Mouse (Mus musculus): Measurements from ENCODE around the gene Ifrd2. TPM values are rescaled to one million over a fixed set of nuclear protein-coding genes. Genes with fewer than 3 reads are reported as not detected.

Ifrd2 gene
- total RNA-seq, 1 experiment: 66.6 TPM

- Histone ChIP-seq H3K4me3 (ENCODE audit: insufficient read depth in 1 of 2, low read depth in 1 of 2, low read length in 2 of 2, poor library complexity in 1 of 2, severe bottlenecking in 1 of 2) (peak overlapping the region; percentile 67 to 81), H3K9ac (ENCODE audit: insufficient read depth, low read depth, low read length, poor library complexity, severe bottlenecking) (peak overlapping the region; percentile 80), H3K4me1 (ENCODE audit: control insufficient read depth in 2 of 2, insufficient read depth in 2 of 2, low read length in 2 of 2, poor library complexity in 1 of 2) (peaks cover 0 to 25% of the 10 kb centered on the region in 2 experiments; a peak in 3 of 4 replicates), H3K27ac (ENCODE audit: insufficient read depth, low read depth, low read length, poor library complexity, severe bottlenecking) (no peak overlapping the region), H3K9me3 (ENCODE audit: control insufficient read depth, insufficient read depth, low read depth, low read length) (no peaks in the 10 kb centered on the region), H3K36me3 (ENCODE audit: control insufficient read depth, insufficient read depth, low read length, poor library complexity, severe bottlenecking) (peaks cover 21% of the 10 kb centered on the region)
- in situ Hi-C loops (cut with MboI; ENCODE audit: low sequenced_read_pairs in 2 of 2, unreplicated experiment in 2 of 2): no loop called here
- DNase-seq (ENCODE audit: low read depth, low spot score): no peak
- TF ChIP-seq ZC3H11A (IDR thresholded peaks at IDR 0.05; ENCODE audit: borderline replicate concordance, low read depth, low read length) (no peak), CHD2 (IDR thresholded peaks at IDR 0.05; ENCODE audit: low read depth, low read length) (no peak), HCFC1 (IDR thresholded peaks at IDR 0.05; ENCODE audit: borderline replicate concordance, insufficient read depth, low read length) (no peak), ZNF384 (IDR thresholded peaks at IDR 0.05; ENCODE audit: low read depth, low read length) (no peak), MAFK (IDR thresholded peaks at IDR 0.05; ENCODE audit: insufficient read depth, low read depth, low read length) (no peak)
Observed at GRCm38 (mm10) chr9:107569270-107569669, 18.2 kb upstream of the Ifrd2 start.

DNA sequence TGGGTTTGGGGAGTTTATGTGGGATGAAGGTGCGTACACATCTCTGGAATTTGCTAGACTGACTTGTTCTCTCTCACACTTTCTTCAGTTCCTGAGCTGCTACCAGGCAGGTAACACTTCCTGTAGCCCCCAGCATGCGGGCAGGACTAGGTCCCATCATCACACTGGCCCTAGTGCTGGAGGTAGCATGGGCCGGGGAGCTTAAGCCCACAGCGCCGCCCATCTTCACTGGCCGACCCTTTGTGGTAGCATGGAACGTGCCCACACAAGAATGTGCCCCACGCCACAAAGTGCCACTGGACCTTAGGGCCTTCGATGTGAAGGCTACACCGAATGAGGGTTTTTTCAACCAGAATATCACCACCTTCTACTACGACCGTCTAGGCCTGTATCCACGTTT is 17.4 kb upstream of the Ifrd2 start:
- in situ Hi-C loops (cut with MboI; ENCODE audit: low sequenced_read_pairs in 2 of 2, unreplicated experiment in 2 of 2): no loop called here
- peaks cover 0 to 21% of the 10 kb centered on the region in 2 experiments; a peak in 3 of 4 replicates for H3K4me1 ChIP-seq (ENCODE audit: control insufficient read depth in 2 of 2, insufficient read depth in 2 of 2, low read length in 2 of 2, poor library complexity in 1 of 2)
- H3K27ac ChIP-seq (ENCODE audit: insufficient read depth, low read depth, low read length, poor library complexity, severe bottlenecking): no peak overlapping the region

GRCm38 (mm10) chr9:107570845-107571244 is 16.6 kb upstream of the Ifrd2 start:
- TF ChIP-seq CHD2 (IDR thresholded peaks at IDR 0.05; ENCODE audit: low read depth, low read length) (no peak), ZC3H11A (IDR thresholded peaks at IDR 0.05; ENCODE audit: borderline replicate concordance, low read depth, low read length) (no peak), MAFK (IDR thresholded peaks at IDR 0.05; ENCODE audit: insufficient read depth, low read depth, low read length) (no peak), HCFC1 (IDR thresholded peaks at IDR 0.05; ENCODE audit: borderline replicate concordance, insufficient read depth, low read length) (no peak), ZNF384 (IDR thresholded peaks at IDR 0.05; ENCODE audit: low read depth, low read length) (no peak)
- Histone ChIP-seq H3K36me3 (ENCODE audit: control insufficient read depth, insufficient read depth, low read length, poor library complexity, severe bottlenecking) (peaks cover 17% of the 10 kb centered on the region), H3K9me3 (ENCODE audit: control insufficient read depth, insufficient read depth, low read depth, low read length) (no peaks in the 10 kb centered on the region), H3K27ac (ENCODE audit: insufficient read depth, low read depth, low read length, poor library complexity, severe bottlenecking) (no peak overlapping the region), H3K4me3 (ENCODE audit: insufficient read depth in 1 of 2, low read depth in 1 of 2, low read length in 2 of 2, poor library complexity in 1 of 2, severe bottlenecking in 1 of 2) (peak overlapping the region; percentile 67 to 81; a peak in 1 of 4 replicates), H3K4me1 (ENCODE audit: control insufficient read depth in 2 of 2, insufficient read depth in 2 of 2, low read length in 2 of 2, poor library complexity in 1 of 2) (peaks cover 0 to 23% of the 10 kb centered on the region in 2 experiments; a peak in 3 of 4 replicates), H3K9ac (ENCODE audit: insufficient read depth, low read depth, low read length, poor library complexity, severe bottlenecking) (no peak overlapping the region; the same call in 1 of the 2 replicates)
- in situ Hi-C loops (cut with MboI; ENCODE audit: low sequenced_read_pairs in 2 of 2, unreplicated experiment in 2 of 2): no loop called here
- no peak for DNase-seq (ENCODE audit: low read depth, low spot score)

More for the DNA sequence above, 17.4 kb upstream of the Ifrd2 start:
- no peak for DNase-seq (ENCODE audit: low read depth, low spot score)
- Histone ChIP-seq H3K9ac (ENCODE audit: insufficient read depth, low read depth, low read length, poor library complexity, severe bottlenecking) (peak overlapping the region; percentile 80; the same call in 1 of the 2 replicates), H3K9me3 (ENCODE audit: control insufficient read depth, insufficient read depth, low read depth, low read length) (no peaks in the 10 kb centered on the region), H3K36me3 (ENCODE audit: control insufficient read depth, insufficient read depth, low read length, poor library complexity, severe bottlenecking) (peaks cover 20% of the 10 kb centered on the region), H3K4me3 (ENCODE audit: insufficient read depth in 1 of 2, low read depth in 1 of 2, low read length in 2 of 2, poor library complexity in 1 of 2, severe bottlenecking in 1 of 2) (peak overlapping the region; percentile 67 to 81)
- TF ChIP-seq CHD2 (IDR thresholded peaks at IDR 0.05; ENCODE audit: low read depth, low read length) (no peak), ZC3H11A (IDR thresholded peaks at IDR 0.05; ENCODE audit: borderline replicate concordance, low read depth, low read length) (no peak)

DNA sequence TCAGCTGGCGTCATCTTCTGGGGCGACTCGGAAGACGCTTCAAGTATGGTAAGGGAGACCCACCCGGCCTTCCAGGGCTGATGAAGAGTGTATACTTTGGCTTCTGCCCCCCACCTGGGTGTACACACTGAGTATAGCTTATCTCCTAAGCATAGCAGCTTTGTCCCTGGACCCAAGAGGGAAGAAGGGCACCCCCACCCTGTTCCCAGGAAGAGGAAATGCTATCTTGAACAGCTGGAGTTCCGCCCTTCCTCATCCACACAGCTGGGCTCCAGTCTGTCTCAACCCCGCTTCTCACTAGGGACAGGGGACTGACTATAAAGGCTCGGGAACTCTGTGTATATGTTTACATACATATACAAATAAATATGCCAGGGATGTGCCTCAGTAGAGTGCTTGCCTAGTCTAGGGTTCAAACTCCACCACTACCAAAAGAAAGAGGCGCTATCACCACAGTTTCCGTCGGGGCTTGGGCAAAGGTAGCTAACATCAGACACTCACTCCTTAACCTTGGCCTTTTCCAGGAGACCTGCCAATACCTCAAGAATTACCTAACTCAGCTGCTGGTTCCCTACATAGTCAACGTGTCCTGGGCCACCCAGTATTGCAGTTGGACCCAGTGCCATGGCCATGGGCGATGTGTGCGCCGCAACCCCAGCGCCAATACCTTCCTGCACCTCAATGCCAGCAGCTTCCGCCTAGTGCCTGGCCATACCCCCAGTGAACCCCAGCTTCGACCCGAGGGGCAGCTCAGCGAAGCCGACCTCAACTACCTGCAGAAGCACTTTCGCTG is 15.7 kb upstream of the Ifrd2 start:
- no peak overlapping the region for H3K9ac ChIP-seq (ENCODE audit: insufficient read depth, low read depth, low read length, poor library complexity, severe bottlenecking)
- TF ChIP-seq ZC3H11A (IDR thresholded peaks at IDR 0.05; ENCODE audit: borderline replicate concordance, low read depth, low read length): no peak
- no peak for TF ChIP-seq MAFK (IDR thresholded peaks at IDR 0.05; ENCODE audit: insufficient read depth, low read depth, low read length)
- no peak for TF ChIP-seq HCFC1 (IDR thresholded peaks at IDR 0.05; ENCODE audit: borderline replicate concordance, insufficient read depth, low read length)
- TF ChIP-seq ZNF384 (IDR thresholded peaks at IDR 0.05; ENCODE audit: low read depth, low read length): no peak
- TF ChIP-seq CHD2 (IDR thresholded peaks at IDR 0.05; ENCODE audit: low read depth, low read length): no peak
- no peaks in the 10 kb centered on the region for H3K9me3 ChIP-seq (ENCODE audit: control insufficient read depth, insufficient read depth, low read depth, low read length)
- no peak overlapping the region for H3K27ac ChIP-seq (ENCODE audit: insufficient read depth, low read depth, low read length, poor library complexity, severe bottlenecking)
- H3K4me3 ChIP-seq (ENCODE audit: insufficient read depth in 1 of 2, low read depth in 1 of 2, low read length in 2 of 2, poor library complexity in 1 of 2, severe bottlenecking in 1 of 2): no peak overlapping the region
- in situ Hi-C loops (cut with MboI; ENCODE audit: low sequenced_read_pairs in 2 of 2, unreplicated experiment in 2 of 2): no loop called here
- no peak for DNase-seq (ENCODE audit: low read depth, low spot score)
- peaks cover 0 to 28% of the 10 kb centered on the region in 2 experiments; a peak in 3 of 4 replicates for H3K4me1 ChIP-seq (ENCODE audit: control insufficient read depth in 2 of 2, insufficient read depth in 2 of 2, low read length in 2 of 2, poor library complexity in 1 of 2)
- H3K36me3 ChIP-seq (ENCODE audit: control insufficient read depth, insufficient read depth, low read length, poor library complexity, severe bottlenecking): peaks cover 17% of the 10 kb centered on the region

All from ES-E14 (cell line).